Mouse (Mus musculus): ENCODE results near the gene Ntmt1.

DNA sequence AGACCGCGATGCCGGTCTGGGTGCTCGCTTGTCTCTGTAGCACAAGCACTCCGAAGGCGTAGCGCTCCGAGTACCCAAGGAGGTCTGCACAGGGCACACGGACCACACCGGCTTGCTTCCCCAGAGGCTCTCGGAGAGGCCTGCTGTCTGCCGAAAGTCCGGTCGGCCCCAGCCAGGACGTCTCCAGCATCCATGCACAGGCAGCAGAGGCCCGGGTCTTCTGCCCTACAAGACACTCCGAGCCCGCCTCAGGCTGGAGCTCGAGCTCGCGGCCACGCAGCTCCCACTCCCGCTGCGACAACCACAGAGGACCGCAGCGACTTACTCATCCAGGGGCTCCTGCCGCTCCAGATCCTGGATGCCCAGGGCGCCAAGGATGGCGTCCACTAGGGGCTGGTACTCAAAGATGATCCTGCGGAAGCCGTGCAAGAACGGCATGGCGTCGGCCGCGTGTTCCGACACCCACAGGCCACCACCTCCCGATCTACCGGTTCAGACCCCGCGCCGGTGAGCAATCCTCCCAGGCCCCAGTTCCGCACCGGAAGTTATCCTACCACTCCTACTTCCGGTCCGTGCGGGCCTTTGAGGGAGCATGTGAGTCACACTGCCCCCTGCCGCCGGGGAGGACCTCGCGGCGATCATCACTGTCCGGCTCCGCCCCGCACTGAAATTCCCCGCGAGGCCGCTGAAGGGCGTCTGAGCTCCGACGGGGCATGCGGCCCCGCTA, 20.3 kb downstream of the Ntmt1 start:
- TF ChIP-seq CTCF (conservative IDR thresholded peaks at IDR 0.05; ENCODE audit: insufficient read depth, insufficient read length, low read depth, low read length) (peak; percentile 83), POLR2A (IDR thresholded peaks at IDR 0.05; ENCODE audit: low read depth, low read length) (no peak)

All from kidney, adult 2 months (tissue).